Mouse (Mus musculus) erythroid progenitor cell, adult 5-6 weeks (primary cell): ENCODE data around the gene Tnfrsf23. TPM values are rescaled to one million over a fixed set of nuclear protein-coding genes. Genes with fewer than 3 reads are reported as not detected.

Experiments
- ATAC-seq: replicated peaks from 2 replicates; pipeline ENCODE4 v1.8.0; 2016; ENCODE audit warnings: moderate number of reproducible peaks, mild to moderate bottlenecking, moderate TSS enrichment, inconsistent platforms; ENCODE audit not compliant: poor library complexity, low FRiP score, severe bottlenecking
- total RNA-seq, 2 experiments: library from RNA; stranded (forward) in 1 of 2; stranded (reverse) in 1 of 2; fragments of 150-400 nt in 1 of 2; fragments of 186-747, 209-891 nt in 1 of 2; gene quantifications; 2 replicates each; pipeline versions ENCODE4 v1.2.3 to v1.2.4; 2015 to 2017; ENCODE audit warnings: low replicate concordance in 2 of 2

Tnfrsf23 gene
- total RNA-seq, 2 experiments from 2014 or later, result 0.30 TPM; not detected in 1

- ATAC-seq, result no peak
Measured at GRCm38 (mm10) chr7:143620951-143621350, 64.7 kb downstream of the Tnfrsf23 start.

Other genes with a start within 250 kb of the Tnfrsf23 start
- gene Cdkn1c, start 224.8 kb downstream of the Tnfrsf23 start, total RNA-seq (2015; ENCODE audit: low replicate concordance), result 14.8 TPM in 1 of 2 replicates, not detected in the other
- not detected in 2 replicates for gene Cdkn1c, start 224.8 kb downstream of the Tnfrsf23 start, total RNA-seq (2017; ENCODE audit: low replicate concordance)
- not detected in 2 replicates for gene Slc22a18, start 212.1 kb downstream of the Tnfrsf23 start, total RNA-seq (2015; ENCODE audit: low replicate concordance)
- gene Slc22a18, start 212.1 kb downstream of the Tnfrsf23 start, total RNA-seq (2017; ENCODE audit: low replicate concordance), result not detected in 2 replicates
- not detected in 2 replicates for gene Phlda2, start 182.7 kb downstream of the Tnfrsf23 start, total RNA-seq (2015; ENCODE audit: low replicate concordance)
- gene Phlda2, start 182.7 kb downstream of the Tnfrsf23 start, total RNA-seq (2017; ENCODE audit: low replicate concordance), result not detected in 2 replicates
- 114 and 120 TPM in 2 replicates for gene Nap1l4, start 136.8 kb downstream of the Tnfrsf23 start, total RNA-seq (2015; ENCODE audit: low replicate concordance)
- gene Nap1l4, start 136.8 kb downstream of the Tnfrsf23 start, total RNA-seq (2017; ENCODE audit: low replicate concordance), result 158 and 165 TPM in 2 replicates
- 139 and 184 TPM in 2 replicates for gene Cars, start 85.8 kb downstream of the Tnfrsf23 start, total RNA-seq (2015; ENCODE audit: low replicate concordance)
- 212 and 322 TPM in 2 replicates for gene Cars, start 85.8 kb downstream of the Tnfrsf23 start, total RNA-seq (2017; ENCODE audit: low replicate concordance)
- 5.0 and 5.9 TPM in 2 replicates for gene Tnfrsf26, start 57.1 kb downstream of the Tnfrsf23 start, total RNA-seq (2015; ENCODE audit: low replicate concordance)
- gene Tnfrsf26, start 57.1 kb downstream of the Tnfrsf23 start, total RNA-seq (2017; ENCODE audit: low replicate concordance), result 0.51 and 1.7 TPM in 2 replicates
- gene Tnfrsf22, start 36.2 kb downstream of the Tnfrsf23 start, total RNA-seq (2015; ENCODE audit: low replicate concordance), result 1.7 and 16.6 TPM in 2 replicates
- not detected in 2 replicates for gene Tnfrsf22, start 36.2 kb downstream of the Tnfrsf23 start, total RNA-seq (2017; ENCODE audit: low replicate concordance)
- 2.1 TPM in 1 of 2 replicates, not detected in the other for gene Osbpl5, start 71.1 kb upstream of the Tnfrsf23 start, total RNA-seq (2015; ENCODE audit: low replicate concordance)
- 0.68 and 2.1 TPM in 2 replicates for gene Osbpl5, start 71.1 kb upstream of the Tnfrsf23 start, total RNA-seq (2017; ENCODE audit: low replicate concordance)
- gene Mrgprg, start 81.1 kb upstream of the Tnfrsf23 start, total RNA-seq (2015; ENCODE audit: low replicate concordance), result not detected in 2 replicates
- not detected in 2 replicates for gene Mrgprg, start 81.1 kb upstream of the Tnfrsf23 start, total RNA-seq (2017; ENCODE audit: low replicate concordance)
- 0.36 TPM in 1 of 2 replicates, not detected in the other for gene Mrgpre, start 98.6 kb upstream of the Tnfrsf23 start, total RNA-seq (2015; ENCODE audit: low replicate concordance)
- 0.38 TPM in 1 of 2 replicates, not detected in the other for gene Mrgpre, start 98.6 kb upstream of the Tnfrsf23 start, total RNA-seq (2017; ENCODE audit: low replicate concordance)
- gene Nadsyn1, start 137.0 kb upstream of the Tnfrsf23 start, total RNA-seq (2015; ENCODE audit: low replicate concordance), result 1.8 TPM in 1 of 2 replicates, not detected in the other
- gene Nadsyn1, start 137.0 kb upstream of the Tnfrsf23 start, total RNA-seq (2017; ENCODE audit: low replicate concordance), result 6.6 and 11.2 TPM in 2 replicates
- gene Dhcr7, start 137.3 kb upstream of the Tnfrsf23 start, total RNA-seq (2015; ENCODE audit: low replicate concordance), result 7.9 and 12.2 TPM in 2 replicates
- gene Dhcr7, start 137.3 kb upstream of the Tnfrsf23 start, total RNA-seq (2017; ENCODE audit: low replicate concordance), result 1.0 and 1.8 TPM in 2 replicates
- gene Gm498, start 181.0 kb upstream of the Tnfrsf23 start, total RNA-seq (2015; ENCODE audit: low replicate concordance), result not detected in 2 replicates
- not detected in 2 replicates for gene Gm498, start 181.0 kb upstream of the Tnfrsf23 start, total RNA-seq (2017; ENCODE audit: low replicate concordance)